Mouse (Mus musculus) adrenal gland, postnatal 10 days (tissue): Measurements from ENCODE around the gene Cytip. TPM values are rescaled to one million over a fixed set of nuclear protein-coding genes. Genes with fewer than 3 reads are reported as not detected.

Source experiments
- DNase-seq: peaks from one replicate; pipeline ENCODE4 v3.0.0; 2021; ENCODE audit warnings: mixed read lengths
- total RNA-seq, 2 experiments: library from RNA; stranded (reverse); gene quantifications; 2 replicates each; pipeline ENCODE4 v1.2.3; 2021

Gene Cytip
- total RNA-seq, 2 experiments from 2014 or later = 11.7 TPM

- no peak for DNase-seq
Measured at GRCm38 (mm10) chr2:58107046-58107445, 88.3 kb downstream of the Cytip start.

- no peak for DNase-seq
Measured at GRCm38 (mm10) chr2:58094818-58095217, 100.5 kb downstream of the Cytip start.

GRCm38 (mm10) chr2:58086420-58086819 is 108.9 kb downstream of the Cytip start:
- DNase-seq = no peak

DNA sequence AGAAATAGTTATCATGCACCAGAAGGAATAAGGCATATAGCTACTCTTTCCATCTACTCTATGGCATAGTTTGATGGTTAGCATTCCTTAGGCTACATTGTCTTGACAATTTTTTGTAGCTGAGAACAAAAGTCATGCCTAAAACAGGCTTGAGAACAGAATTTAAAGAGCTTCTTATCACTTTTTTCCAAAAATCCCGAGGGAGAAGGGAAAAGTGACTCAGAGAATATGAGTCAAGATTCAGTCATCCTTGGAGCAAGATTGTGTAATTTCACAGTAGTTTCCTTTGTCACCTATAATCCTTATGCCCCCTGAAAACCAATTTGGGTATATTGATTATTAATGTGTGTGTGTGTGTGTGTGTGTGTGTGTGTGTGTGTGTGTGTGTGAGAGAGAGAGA is 115.5 kb downstream of the Cytip start:
- no peak for DNase-seq

Other genes starting within 250 kb of the Cytip start
- under 1 TPM; 0.27 to 0.45 TPM for gene Galnt5, start 197.6 kb downstream of the Cytip start, total RNA-seq
- gene Ermn, start 142.7 kb downstream of the Cytip start, total RNA-seq = not detected
- gene Acvr1c, start 162.4 kb upstream of the Cytip start, total RNA-seq = 10 to 100 TPM; 36.1 to 36.2 TPM